Mouse (Mus musculus) lung, embryonic 15.5 days (tissue): ENCODE data around the gene Dst. TPM values are rescaled to one million over a fixed set of nuclear protein-coding genes. Genes with fewer than 3 reads are reported as not detected.

Experiments used
- ATAC-seq: fragments of 200-750 bp; cut with Nextera tagmentation; 2 replicates; pipeline ENCODE4 v1.8.0; 2017; ENCODE audit warnings: moderate number of reproducible peaks, borderline replicate concordance; ENCODE audit not compliant: low FRiP score, low TSS enrichment; ENCODE audit errors: extremely low read depth
- H3K27ac ChIP-seq: fragments of 300-500 bp; sonication (generic); 2 replicates; pipeline ENCODE4 v1.5.1; 2015; ENCODE audit warnings: moderate library complexity, mild to moderate bottlenecking, inconsistent platforms
- H3K27me3 ChIP-seq: fragments of 300-500 bp; sonication (generic); 2 replicates; pipeline ENCODE4 v1.6.1; 2015; ENCODE audit warnings: inconsistent platforms
- H3K36me3 ChIP-seq: fragments of 300-500 bp; sonication (generic); 2 replicates; pipeline ENCODE4 v1.6.1; 2015; ENCODE audit warnings: inconsistent platforms
- H3K4me1 ChIP-seq: fragments of 300-500 bp; sonication (generic); 2 replicates; pipeline ENCODE4 v1.6.1; 2015; ENCODE audit warnings: inconsistent platforms
- H3K4me2 ChIP-seq: fragments of 300-500 bp; sonication (generic); 2 replicates; pipeline ENCODE4 v1.6.1; 2015; ENCODE audit warnings: inconsistent platforms, mild to moderate bottlenecking, moderate library complexity
- H3K4me3 ChIP-seq: fragments of 300-500 bp; sonication (generic); 2 replicates; pipeline ENCODE4 v1.5.1; 2015; ENCODE audit warnings: mild to moderate bottlenecking, inconsistent platforms
- H3K9ac ChIP-seq: fragments of 300-500 bp; sonication (generic); 2 replicates; pipeline ENCODE4 v1.6.1; 2015; ENCODE audit warnings: inconsistent platforms
- H3K9me3 ChIP-seq: fragments of 300-500 bp; sonication (generic); 2 replicates; pipeline ENCODE4 v1.6.1; 2016; ENCODE audit warnings: inconsistent platforms
- whole genome bisulfite sequencing: fragments of 180-500 bp; shearing (Covaris S2); methylation state at CpG from one replicate; pipeline ENCODE4 v1.1.7; 2015; 5-methylcytosine and 5-hydroxymethylcytosine counted together
- polyA plus RNA-seq: library from polyadenylated mRNA; unstranded; fragments of >200 nt; fragmentation: Nextera tagmentation; extraction: Ambion mirVana; gene quantifications from 2 replicates; pipeline ENCODE4 v1.2.1, GENCODE M21; 2015

The Dst gene
- polyA plus RNA-seq, 1 experiment from 2014 or later, result 15.2 TPM

DNA sequence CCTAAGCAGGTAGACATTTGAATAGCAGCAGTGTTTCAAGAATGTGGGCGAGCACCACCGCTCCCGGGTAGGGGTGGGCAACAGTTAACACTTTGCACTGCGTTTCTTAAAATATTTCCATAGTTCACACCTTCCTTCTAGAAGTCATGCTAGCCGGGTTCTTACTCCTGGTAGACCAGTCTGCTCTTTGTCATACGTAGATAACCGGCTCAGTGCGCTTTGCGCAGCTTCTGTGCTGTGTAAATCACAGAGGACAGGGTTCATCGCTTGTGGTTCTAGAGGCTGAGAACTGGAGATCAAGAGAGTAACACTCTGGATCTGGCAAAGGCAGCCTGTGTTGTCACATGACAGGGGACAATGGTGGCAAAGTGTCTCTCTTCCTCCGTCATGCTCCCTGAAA, 208.4 kb downstream of the Dst start:
- 56% methylated on average over 11 of the region's 11 CpGs for WGBS
- peaks cover 9% of the 10 kb centered on the region for H3K4me1 ChIP-seq

DNA sequence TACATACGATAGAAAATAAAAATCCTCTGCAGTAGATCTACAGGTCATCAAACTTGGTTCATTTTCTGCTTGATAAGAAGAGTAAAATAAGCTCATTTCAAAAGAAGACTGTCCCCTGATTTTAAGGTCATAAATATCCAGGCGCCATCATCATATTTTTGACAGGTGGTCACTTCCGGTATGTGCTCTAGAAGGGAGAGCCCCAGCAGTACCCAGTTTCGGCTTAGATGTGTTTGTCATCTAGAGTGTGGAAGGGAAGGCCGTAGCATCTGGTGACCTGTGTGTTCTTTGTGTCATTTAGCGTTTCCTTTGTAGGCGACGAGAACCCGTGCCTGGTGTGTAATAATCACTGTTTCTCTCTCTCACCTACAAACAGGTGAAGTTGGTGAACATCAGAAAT, 209.0 kb downstream of the Dst start:
- no peaks in the 10 kb centered on the region for H3K36me3 ChIP-seq

More for the DNA sequence above, 208.4 kb downstream of the Dst start:
- Histone ChIP-seq H3K4me3 (no peak overlapping the region), H3K36me3 (no peaks in the 10 kb centered on the region), H3K27me3 (no peaks in the 10 kb centered on the region), H3K27ac (no peak overlapping the region), H3K4me2 (no peak overlapping the region), H3K9ac (no peak overlapping the region), H3K9me3 (no peaks in the 10 kb centered on the region)
- ATAC-seq, result no peak

DNA sequence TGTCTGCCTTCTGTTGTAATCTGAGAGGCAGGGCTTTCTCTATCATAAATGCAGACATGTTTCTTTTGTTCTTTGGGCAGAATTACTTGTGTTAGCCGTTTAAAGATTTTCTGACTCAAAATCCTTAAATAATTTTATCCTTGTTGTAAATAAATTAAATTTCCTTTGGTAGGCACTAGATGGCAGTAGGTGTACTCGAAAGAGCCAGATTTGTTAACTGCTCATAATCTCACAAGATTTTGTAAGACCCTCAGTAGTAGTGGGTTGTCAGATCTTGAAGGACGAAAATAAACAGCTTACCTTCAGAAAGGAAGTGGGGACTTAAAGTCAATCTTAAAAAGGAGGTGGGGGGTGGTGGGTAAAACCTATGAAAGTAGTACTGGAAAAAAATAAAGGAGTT, 209.7 kb downstream of the Dst start:
- peaks cover 13% of the 10 kb centered on the region for H3K4me1 ChIP-seq
- no peak overlapping the region for H3K9ac ChIP-seq
- ATAC-seq, result no peak
- no peaks in the 10 kb centered on the region for H3K9me3 ChIP-seq
- no peak overlapping the region for H3K4me2 ChIP-seq
- H3K27ac ChIP-seq, result no peak overlapping the region
- no peaks in the 10 kb centered on the region for H3K27me3 ChIP-seq
- H3K4me3 ChIP-seq, result no peak overlapping the region
- 16% methylated on average over 3 of the region's 3 CpGs for WGBS
- H3K36me3 ChIP-seq, result no peaks in the 10 kb centered on the region

More for the DNA sequence above, 209.0 kb downstream of the Dst start:
- WGBS, result 74% methylated on average over 9 of the region's 9 CpGs
- Histone ChIP-seq H3K4me1 (peaks cover 13% of the 10 kb centered on the region), H3K27me3 (no peaks in the 10 kb centered on the region), H3K4me2 (no peak overlapping the region), H3K9me3 (no peaks in the 10 kb centered on the region), H3K9ac (no peak overlapping the region), H3K4me3 (no peak overlapping the region), H3K27ac (no peak overlapping the region)
- no peak for ATAC-seq

DNA sequence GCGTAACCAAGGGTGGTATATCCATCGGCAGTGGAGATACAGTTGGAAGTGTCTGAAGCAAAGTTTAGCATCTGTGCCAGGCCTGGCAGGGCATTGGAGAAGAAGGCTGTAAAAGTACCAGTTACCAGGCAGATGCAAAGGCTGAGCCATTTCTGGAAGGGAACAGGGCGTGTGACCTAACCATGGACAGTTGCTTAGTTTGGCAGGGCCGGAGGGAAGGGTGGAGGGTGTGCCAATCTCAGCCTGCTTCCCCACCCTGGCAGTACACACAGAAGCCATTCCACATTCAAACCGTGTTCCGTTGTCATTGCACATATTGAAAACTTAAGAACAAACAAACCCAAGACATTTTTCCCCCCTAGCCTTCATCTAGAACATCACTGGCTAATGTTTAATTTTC, 212.0 kb downstream of the Dst start:
- Histone ChIP-seq H3K9ac (no peak overlapping the region), H3K27me3 (no peaks in the 10 kb centered on the region), H3K4me2 (peak overlapping the region; percentile 69; the same call in 1 of the 2 replicates), H3K27ac (no peak overlapping the region), H3K4me3 (no peak overlapping the region), H3K36me3 (no peaks in the 10 kb centered on the region), H3K4me1 (peaks cover 13% of the 10 kb centered on the region), H3K9me3 (no peaks in the 10 kb centered on the region)
- no peak for ATAC-seq
- 68% methylated on average over 6 of the region's 6 CpGs for WGBS

DNA sequence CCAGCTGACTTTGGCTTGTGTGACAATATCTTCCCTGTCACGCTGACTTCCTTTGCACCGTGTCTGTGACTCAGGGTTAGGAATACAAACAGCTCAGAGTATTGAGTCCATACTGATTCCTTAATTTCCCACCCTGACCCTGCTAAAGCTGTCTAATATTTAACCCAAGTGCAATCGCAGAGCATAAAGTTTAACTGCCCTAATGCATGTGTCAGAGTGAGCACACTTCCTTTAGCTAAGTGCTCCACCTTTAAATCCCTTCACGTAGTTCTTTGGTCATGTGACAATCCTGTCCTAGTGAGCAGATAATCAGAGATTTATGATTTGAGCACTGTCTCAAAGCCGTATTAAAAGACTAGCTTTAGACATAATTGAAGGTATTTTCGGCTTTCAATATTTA, 212.6 kb downstream of the Dst start:
- H3K9me3 ChIP-seq, result no peaks in the 10 kb centered on the region
- H3K36me3 ChIP-seq, result no peaks in the 10 kb centered on the region
- H3K4me2 ChIP-seq, result peak overlapping the region; percentile 69
- no peak for ATAC-seq
- peaks cover 13% of the 10 kb centered on the region for H3K4me1 ChIP-seq
- H3K27me3 ChIP-seq, result no peaks in the 10 kb centered on the region
- H3K27ac ChIP-seq, result no peak overlapping the region
- peak overlapping the region; percentile 39; the same call in 1 of the 2 replicates for H3K9ac ChIP-seq
- peak overlapping the region; percentile 44 for H3K4me3 ChIP-seq
- WGBS, result 21% methylated on average over 6 of the region's 6 CpGs

GRCm38 (mm10) chr1:34121157-34122015, 213.4 kb downstream of the Dst start:
- Histone ChIP-seq H3K27ac (peak overlapping the region; percentile 34; the same call in 1 of the 2 replicates), H3K36me3 (no peaks in the 10 kb centered on the region), H3K4me2 (peak overlapping the region; percentile 69), H3K27me3 (no peaks in the 10 kb centered on the region), H3K4me3 (peak overlapping the region; percentile 44), H3K9me3 (no peaks in the 10 kb centered on the region), H3K9ac (peak overlapping the region; percentile 39), H3K4me1 (peaks cover 13% of the 10 kb centered on the region)
- ATAC-seq, result peak; percentile 49; the same call in 1 of the 2 replicates
- 25% methylated on average over 29 of the region's 29 CpGs for WGBS

DNA sequence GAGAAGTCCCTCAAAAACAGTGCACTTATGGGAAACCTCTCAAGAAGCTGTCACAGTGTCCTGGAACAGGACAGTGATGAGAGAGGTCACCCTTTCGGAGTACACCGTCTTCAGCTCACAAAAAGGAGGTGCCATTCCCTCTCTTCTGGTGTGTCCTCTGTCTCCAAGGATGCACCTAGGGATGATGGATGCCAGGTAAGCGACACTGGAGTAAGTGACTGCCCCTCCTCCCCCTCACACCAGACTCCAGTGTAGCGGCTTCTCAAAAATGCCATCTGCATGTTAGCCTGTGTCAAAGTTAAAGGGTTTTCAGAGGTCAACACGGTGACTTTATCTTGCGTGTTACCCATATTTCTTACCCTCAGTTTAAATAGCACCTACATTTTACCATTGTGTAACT, 214.2 kb downstream of the Dst start:
- Histone ChIP-seq H3K4me2 (peak overlapping the region; percentile 69; the same call in 1 of the 2 replicates), H3K4me1 (peaks cover 13% of the 10 kb centered on the region), H3K27ac (no peak overlapping the region), H3K9me3 (no peaks in the 10 kb centered on the region), H3K4me3 (no peak overlapping the region), H3K36me3 (no peaks in the 10 kb centered on the region), H3K27me3 (no peaks in the 10 kb centered on the region), H3K9ac (no peak overlapping the region)
- WGBS, result 79% methylated on average over 6 of the region's 6 CpGs
- no peak for ATAC-seq

GRCm38 (mm10) chr1:34122905-34123304, 214.9 kb downstream of the Dst start:
- ATAC-seq, result no peak
- H3K36me3 ChIP-seq, result no peaks in the 10 kb centered on the region
- no peak overlapping the region for H3K4me3 ChIP-seq
- no peaks in the 10 kb centered on the region for H3K27me3 ChIP-seq
- no peaks in the 10 kb centered on the region for H3K9me3 ChIP-seq
- WGBS, result 73% methylated on average over 1 of the region's 1 CpGs
- H3K4me2 ChIP-seq, result no peak overlapping the region
- peaks cover 17% of the 10 kb centered on the region for H3K4me1 ChIP-seq
- H3K9ac ChIP-seq, result no peak overlapping the region
- no peak overlapping the region for H3K27ac ChIP-seq

DNA sequence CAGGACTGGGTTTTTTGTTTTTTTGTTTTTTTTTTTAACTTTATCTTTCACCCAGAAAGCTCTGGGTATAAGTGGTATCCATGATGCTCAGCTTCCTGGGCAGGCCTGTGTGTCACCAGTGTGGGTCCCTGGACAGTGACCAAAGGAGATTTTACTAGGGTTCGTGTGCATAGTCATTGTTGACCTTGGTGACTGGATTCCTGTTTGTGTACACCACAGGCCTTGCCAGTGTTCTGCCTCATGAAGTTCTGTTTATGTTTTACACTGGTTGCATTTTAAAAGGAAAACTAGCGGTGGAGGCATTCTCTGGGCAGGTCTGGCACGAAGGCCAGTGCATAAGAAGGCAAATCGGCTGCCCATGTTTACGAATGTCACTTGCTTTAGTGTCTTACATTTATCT, 215.3 kb downstream of the Dst start:
- Histone ChIP-seq H3K4me3 (no peak overlapping the region), H3K4me1 (peaks cover 20% of the 10 kb centered on the region)

GRCm38 (mm10) chr1:34124376-34124775, 216.4 kb downstream of the Dst start:
- Histone ChIP-seq H3K9ac (no peak overlapping the region), H3K4me1 (peaks cover 21% of the 10 kb centered on the region), H3K36me3 (no peaks in the 10 kb centered on the region), H3K27me3 (no peaks in the 10 kb centered on the region), H3K4me3 (no peak overlapping the region), H3K9me3 (no peaks in the 10 kb centered on the region), H3K27ac (no peak overlapping the region), H3K4me2 (no peak overlapping the region)
- 88% methylated on average over 7 of the region's 7 CpGs for WGBS
- no peak for ATAC-seq

More for the DNA sequence above, 215.3 kb downstream of the Dst start:
- Histone ChIP-seq H3K4me2 (no peak overlapping the region), H3K27me3 (no peaks in the 10 kb centered on the region), H3K27ac (no peak overlapping the region), H3K36me3 (no peaks in the 10 kb centered on the region), H3K9me3 (no peaks in the 10 kb centered on the region), H3K9ac (no peak overlapping the region)
- WGBS, result 54% methylated on average over 5 of the region's 5 CpGs
- ATAC-seq, result no peak

DNA sequence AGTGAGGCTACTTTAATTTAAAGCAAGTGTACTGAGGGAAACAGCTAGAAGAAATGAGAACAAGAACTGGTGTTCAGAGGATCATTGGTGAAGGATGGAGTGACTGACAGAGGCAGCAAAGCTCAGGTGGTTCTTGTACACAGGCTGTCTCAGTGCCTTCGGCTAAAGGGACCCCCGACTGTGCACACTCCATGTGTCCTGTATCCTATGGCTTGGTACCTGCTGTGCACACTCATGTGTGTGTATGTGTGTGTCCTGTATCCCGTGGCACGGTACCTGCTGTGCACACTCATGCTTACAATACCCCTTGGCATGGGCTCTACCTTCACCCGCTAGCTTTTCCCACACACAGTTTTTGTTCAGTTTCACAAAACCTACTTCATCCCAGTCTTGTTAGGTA, 217.1 kb downstream of the Dst start:
- ATAC-seq, result no peak
- H3K9ac ChIP-seq, result no peak overlapping the region
- WGBS, result 93% methylated on average over 5 of the region's 5 CpGs
- peaks cover 18% of the 10 kb centered on the region for H3K4me1 ChIP-seq
- H3K27ac ChIP-seq, result no peak overlapping the region
- no peaks in the 10 kb centered on the region for H3K36me3 ChIP-seq
- no peaks in the 10 kb centered on the region for H3K27me3 ChIP-seq
- no peak overlapping the region for H3K4me2 ChIP-seq
- no peak overlapping the region for H3K4me3 ChIP-seq
- no peaks in the 10 kb centered on the region for H3K9me3 ChIP-seq

- Histone ChIP-seq H3K9ac (no peak overlapping the region), H3K4me2 (no peak overlapping the region), H3K4me3 (no peak overlapping the region), H3K36me3 (no peaks in the 10 kb centered on the region), H3K27ac (no peak overlapping the region), H3K27me3 (no peaks in the 10 kb centered on the region), H3K4me1 (peaks cover 8% of the 10 kb centered on the region; the same call in 1 of the 2 replicates), H3K9me3 (no peaks in the 10 kb centered on the region)
- ATAC-seq, result peak; percentile 86
- WGBS, result 29% methylated on average over 15 of the region's 15 CpGs
Observed at GRCm38 (mm10) chr1:34127714-34128474, 219.9 kb downstream of the Dst start.
